ENCODE assay signal across 14 mouse cellular contexts in the genomic region with DNA sequence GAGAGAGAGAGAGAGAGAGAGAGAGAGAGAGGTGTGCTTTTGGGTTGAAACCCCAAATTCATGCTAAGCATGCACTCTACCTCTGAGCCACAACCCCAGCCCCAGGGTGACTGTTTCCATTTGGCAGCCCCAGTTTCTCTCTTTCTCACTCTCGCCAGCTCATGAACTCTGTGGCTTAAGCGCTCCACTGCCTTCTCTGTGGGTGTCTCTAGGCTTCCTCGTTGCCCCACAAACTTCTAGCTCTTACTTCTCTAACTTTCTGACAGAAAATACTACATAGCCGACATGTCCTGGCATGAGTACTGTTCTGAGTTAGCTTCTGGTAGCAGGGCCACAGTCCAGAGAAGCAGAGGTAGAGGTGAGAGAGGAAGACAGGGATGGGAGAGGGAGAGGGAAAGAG.
A peak's percentile ranks its signal among the peaks of the same experiment; 100 is the strongest.
DNase-seq lines count a peak whose midpoint lies in the region; ATAC-seq and TF ChIP-seq lines count a peak whose summit lies in the region.
"Had no signal": no experiment of that assay in that cellular context is flagged by ENCODE, and none has a peak within 500 bp of the region (broad histone marks: within the 10 kb centered on the region; RNA-seq: fewer than 3 reads in every experiment).

No protein-coding gene starts in this region.

- no peak overlapping the region for H3K4me3 ChIP-seq in intestine, embryonic 14.5 days (ENCODE audit: low read depth, low read length)
- no peak overlapping the region for H3K4me3 ChIP-seq in intestine, postnatal 0 days (ENCODE audit: low read depth, low read length)
- H3K4me3 ChIP-seq in embryonic facial prominence, embryonic 10.5 days, result no peak overlapping the region
- no peak overlapping the region for H3K4me3 ChIP-seq in limb, embryonic 13.5 days
- H3K4me3 ChIP-seq in forebrain, embryonic 14.5 days (ENCODE audit: low read depth, low read length), result no peak overlapping the region
- H3K4me3 ChIP-seq: hindbrain, embryonic 13.5 days had no signal

- peaks cover 17% of the 10 kb centered on the region for H3K4me1 ChIP-seq in intestine, embryonic 14.5 days (replicated peaks; ENCODE audit: control insufficient read depth, insufficient read depth, low read length)
- no peaks in the 10 kb centered on the region for H3K4me1 ChIP-seq in intestine, postnatal 0 days (replicated peaks; ENCODE audit: control insufficient read depth, insufficient read depth, low read length)
- H3K4me1 ChIP-seq in embryonic facial prominence, embryonic 10.5 days, result peaks cover 21% of the 10 kb centered on the region
- peaks cover 23% of the 10 kb centered on the region for H3K4me1 ChIP-seq in limb, embryonic 13.5 days
- peaks cover 9% of the 10 kb centered on the region for H3K4me1 ChIP-seq in forebrain, embryonic 14.5 days (ENCODE audit: control insufficient read depth, insufficient read depth, low read length)

- no peaks in the 10 kb centered on the region for H3K9me3 ChIP-seq in intestine, embryonic 14.5 days (ENCODE audit: control insufficient read depth, low read length)
- no peaks in the 10 kb centered on the region for H3K9me3 ChIP-seq in intestine, postnatal 0 days (ENCODE audit: control insufficient read depth)
- H3K9me3 ChIP-seq in embryonic facial prominence, embryonic 10.5 days, result no peaks in the 10 kb centered on the region
- no peaks in the 10 kb centered on the region for H3K9me3 ChIP-seq in limb, embryonic 13.5 days
- H3K9me3 ChIP-seq in forebrain, embryonic 14.5 days (replicated peaks; ENCODE audit: control insufficient read depth, low read length), result no peaks in the 10 kb centered on the region
- H3K9me3 ChIP-seq: hindbrain, embryonic 13.5 days had no signal

- no peak overlapping the region for H3K4me2 ChIP-seq in intestine, embryonic 14.5 days (ENCODE audit: low read length)
- H3K4me2 ChIP-seq in intestine, postnatal 0 days (replicated peaks; ENCODE audit: low read depth), result no peak overlapping the region
- no peak overlapping the region for H3K4me2 ChIP-seq in limb, embryonic 13.5 days (replicated peaks)
- H3K4me2 ChIP-seq in forebrain, embryonic 14.5 days (ENCODE audit: low read length), result no peak overlapping the region
- H3K4me2 ChIP-seq: hindbrain, embryonic 13.5 days had no signal

- no peak for ATAC-seq in intestine, embryonic 14.5 days (replicated peaks; ENCODE audit: low FRiP score, low TSS enrichment, low read depth)
- ATAC-seq in intestine, postnatal 0 days, result no peak
- no peak for ATAC-seq in limb, embryonic 13.5 days (ENCODE audit: low FRiP score, low read depth)
- ATAC-seq in forebrain, embryonic 14.5 days, result no peak
- ATAC-seq: lung, postnatal 0 days; midbrain, embryonic 16.5 days had no signal

- peak; percentile 49 for DNase-seq in intestine, embryonic 14.5 days (ENCODE audit: low spot score)
- DNase-seq in A20 (ENCODE audit: low read depth, low spot score), result peak; percentile 24
- no peak for DNase-seq in embryonic facial prominence, embryonic 10.5 days (ENCODE audit: low spot score)
- DNase-seq in urinary bladder, adult 18-20 months (ENCODE audit: low spot score in 2 of 2), result no peak
- DNase-seq in forebrain, embryonic 14.5 days (ENCODE audit: low spot score), result no peak
- DNase-seq in layer of hippocampus, postnatal 25 days (ENCODE audit: extremely low spot score in 1 of 2, low spot score in 1 of 2), result no peak
- DNase-seq: cerebellum, postnatal 10 days; layer of hippocampus, postnatal 36 days; right cerebral cortex, postnatal 14 days had no signal

- H3K36me3 ChIP-seq in intestine, embryonic 14.5 days (ENCODE audit: control insufficient read depth, insufficient read depth, low read length), result no peaks in the 10 kb centered on the region
- no peaks in the 10 kb centered on the region for H3K36me3 ChIP-seq in intestine, postnatal 0 days (ENCODE audit: control insufficient read depth, insufficient read depth)
- H3K36me3 ChIP-seq in embryonic facial prominence, embryonic 10.5 days (replicated peaks), result no peaks in the 10 kb centered on the region
- H3K36me3 ChIP-seq in limb, embryonic 13.5 days, result no peaks in the 10 kb centered on the region
- no peaks in the 10 kb centered on the region for H3K36me3 ChIP-seq in forebrain, embryonic 14.5 days (ENCODE audit: control insufficient read depth, insufficient read depth, low read length)
- H3K36me3 ChIP-seq: hindbrain, embryonic 13.5 days had no signal

- H3K27ac ChIP-seq in intestine, embryonic 14.5 days (ENCODE audit: low read depth), result peak overlapping the region; percentile 71
- H3K27ac ChIP-seq in intestine, postnatal 0 days (ENCODE audit: low read depth, low read length), result no peak overlapping the region
- 0 out of 2 replicates have a peak overlapping the region, but pooled peaks have one; percentile 32 for H3K27ac ChIP-seq in embryonic facial prominence, embryonic 10.5 days (replicated peaks)
- 0 out of 2 replicates have a peak overlapping the region, but pooled peaks have one; percentile 22 for H3K27ac ChIP-seq in limb, embryonic 13.5 days
- H3K27ac ChIP-seq in forebrain, embryonic 14.5 days (ENCODE audit: low read depth, low read length), result no peak overlapping the region
- H3K27ac ChIP-seq: hindbrain, embryonic 13.5 days had no signal

- H3K9ac ChIP-seq in intestine, embryonic 14.5 days (ENCODE audit: low read length), result no peak overlapping the region
- H3K9ac ChIP-seq in intestine, postnatal 0 days (ENCODE audit: low read depth, low read length), result no peak overlapping the region
- H3K9ac ChIP-seq in limb, embryonic 13.5 days, result no peak overlapping the region
- no peak overlapping the region for H3K9ac ChIP-seq in forebrain, embryonic 14.5 days (ENCODE audit: low read length)
- H3K9ac ChIP-seq: hindbrain, embryonic 13.5 days had no signal

- H3K27me3 ChIP-seq in intestine, embryonic 14.5 days (replicated peaks; ENCODE audit: control insufficient read depth, insufficient read depth, low read length), result no peaks in the 10 kb centered on the region
- no peaks in the 10 kb centered on the region for H3K27me3 ChIP-seq in intestine, postnatal 0 days (replicated peaks; ENCODE audit: control insufficient read depth, insufficient read depth, low read length)
- no peaks in the 10 kb centered on the region for H3K27me3 ChIP-seq in embryonic facial prominence, embryonic 10.5 days (replicated peaks; ENCODE audit: low read depth, poor library complexity, severe bottlenecking)
- no peaks in the 10 kb centered on the region for H3K27me3 ChIP-seq in limb, embryonic 13.5 days
- no peaks in the 10 kb centered on the region for H3K27me3 ChIP-seq in forebrain, embryonic 14.5 days (replicated peaks; ENCODE audit: control insufficient read depth, insufficient read depth, low read length)
- H3K27me3 ChIP-seq: hindbrain, embryonic 13.5 days had no signal

- WGBS in intestine, embryonic 14.5 days, result 75% methylated on average over 4 of the region's 4 CpGs
- WGBS in intestine, postnatal 0 days, result 89% methylated on average over 4 of the region's 4 CpGs
- WGBS in embryonic facial prominence, embryonic 10.5 days, result 83% methylated on average over 4 of the region's 4 CpGs
- 77% methylated on average over 4 of the region's 4 CpGs for WGBS in limb, embryonic 13.5 days
- 90% methylated on average over 4 of the region's 4 CpGs for WGBS in forebrain, embryonic 14.5 days

- no peak for TF ChIP-seq CTCF in intestine, postnatal 0 days (IDR thresholded peaks at IDR 0.05; ENCODE audit: low read depth)

Comparison
In these comparisons a context has a peak if more than half of its experiments do, and no peak if none do; other contexts are left out.
1. H3K27ac ChIP-seq: peak in intestine, embryonic 14.5 days (single experiment), embryonic facial prominence, embryonic 10.5 days (single experiment) and limb, embryonic 13.5 days (single experiment); none in intestine, postnatal 0 days (single experiment) and forebrain, embryonic 14.5 days (single experiment).
2. DNase-seq: peak in intestine, embryonic 14.5 days (single experiment) and A20 (single experiment); none in embryonic facial prominence, embryonic 10.5 days (single experiment), urinary bladder, adult 18-20 months (0 of 2), forebrain, embryonic 14.5 days (single experiment) and layer of hippocampus, postnatal 25 days (0 of 2).